Mouse (Mus musculus) limb, embryonic 15.5 days (tissue): ENCODE measurements around the gene Stxbp3. TPM values are rescaled to one million over a fixed set of nuclear protein-coding genes. Genes with fewer than 3 reads are reported as not detected.
A peak's percentile ranks its signal among the peaks of the same experiment; 100 is the strongest.
"Not testable (repeated sequence)": the region's sequence is repeated elsewhere in the genome, so short reads cannot be mapped to it uniquely, and the experiment has no call there.

Source experiments
- ATAC-seq: fragments of 200-750 bp; cut with Nextera tagmentation; 2 replicates; pipeline ENCODE4 v1.8.0; 2017; ENCODE audit warnings: low read depth, moderate TSS enrichment; ENCODE audit not compliant: insufficient number of reproducible peaks, low FRiP score, low TSS enrichment
- H3K27ac ChIP-seq: fragments of 300-500 bp; sonication (generic); 2 replicates; pipeline ENCODE4 v1.5.1; 2015; ENCODE audit warnings: moderate library complexity, mild to moderate bottlenecking, inconsistent platforms
- H3K27me3 ChIP-seq: fragments of 300-500 bp; sonication (generic); 2 replicates; pipeline ENCODE4 v1.6.1; 2015; ENCODE audit warnings: inconsistent platforms
- H3K36me3 ChIP-seq: fragments of 300-500 bp; sonication (generic); 2 replicates; pipeline ENCODE4 v1.6.1; 2015; ENCODE audit warnings: inconsistent platforms
- H3K4me1 ChIP-seq: fragments of 300-500 bp; sonication (generic); 2 replicates; pipeline ENCODE4 v1.6.1; 2015; ENCODE audit warnings: inconsistent platforms
- H3K4me2 ChIP-seq: fragments of 300-500 bp; sonication (generic); 2 replicates; pipeline ENCODE4 v1.6.1; 2015; ENCODE audit warnings: mild to moderate bottlenecking, inconsistent platforms
- H3K4me3 ChIP-seq: fragments of 300-500 bp; sonication (generic); 2 replicates; pipeline ENCODE4 v1.5.1; 2015; ENCODE audit warnings: mild to moderate bottlenecking, inconsistent platforms
- H3K9ac ChIP-seq: fragments of 300-500 bp; sonication (generic); 2 replicates; pipeline ENCODE4 v1.6.1; 2015; ENCODE audit warnings: inconsistent platforms
- H3K9me3 ChIP-seq: fragments of 300-500 bp; sonication (generic); 2 replicates; pipeline ENCODE4 v1.6.1; 2016; ENCODE audit warnings: inconsistent platforms
- WGBS: fragments of 180-500 bp; shearing (Covaris S2); methylation state at CpG from one replicate; pipeline ENCODE4 v1.1.7; 2015; 5-methylcytosine and 5-hydroxymethylcytosine counted together
- polyA plus RNA-seq: library from polyadenylated mRNA; unstranded; fragments of >200 nt; fragmentation: Nextera tagmentation; extraction: Ambion mirVana; gene quantifications from 2 replicates; pipeline ENCODE4 v1.2.1, GENCODE M21; 2015

The Stxbp3 gene
- polyA plus RNA-seq, 1 experiment from 2014 or later, result 46.6 TPM

DNA sequence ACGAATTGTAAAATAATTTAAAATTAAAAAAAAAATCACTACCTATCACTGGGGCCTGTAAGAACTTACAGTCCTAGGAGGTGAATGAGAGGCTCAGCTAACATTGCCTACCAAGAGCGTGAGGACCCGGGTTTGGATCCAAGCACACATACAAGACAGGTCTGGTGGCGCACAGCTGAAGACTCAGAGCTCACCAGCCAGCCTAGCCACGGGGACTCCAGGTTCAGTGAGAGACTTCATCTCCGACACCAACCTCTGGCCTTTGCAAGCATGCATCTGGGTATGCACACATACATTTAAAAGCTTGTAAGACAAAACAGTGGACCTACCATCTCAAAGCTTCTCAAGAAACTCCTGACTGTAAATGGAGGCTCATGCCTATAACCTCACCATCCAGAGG lies 3.4 kb downstream of the Stxbp3 start:
- 89% methylated on average over 6 of the region's 6 CpGs for WGBS
- H3K27ac ChIP-seq, result no peak overlapping the region
- H3K4me2 ChIP-seq, result no peak overlapping the region
- ATAC-seq, result no peak
- no peak overlapping the region for H3K9ac ChIP-seq
- peaks cover 12% of the 10 kb centered on the region for H3K4me1 ChIP-seq
- H3K4me3 ChIP-seq, result no peak overlapping the region
- 0 out of 2 replicates have a peak, but pooled peaks cover 12% of the 10 kb centered on the region for H3K36me3 ChIP-seq
- no peaks in the 10 kb centered on the region for H3K27me3 ChIP-seq
- no peaks in the 10 kb centered on the region for H3K9me3 ChIP-seq

DNA sequence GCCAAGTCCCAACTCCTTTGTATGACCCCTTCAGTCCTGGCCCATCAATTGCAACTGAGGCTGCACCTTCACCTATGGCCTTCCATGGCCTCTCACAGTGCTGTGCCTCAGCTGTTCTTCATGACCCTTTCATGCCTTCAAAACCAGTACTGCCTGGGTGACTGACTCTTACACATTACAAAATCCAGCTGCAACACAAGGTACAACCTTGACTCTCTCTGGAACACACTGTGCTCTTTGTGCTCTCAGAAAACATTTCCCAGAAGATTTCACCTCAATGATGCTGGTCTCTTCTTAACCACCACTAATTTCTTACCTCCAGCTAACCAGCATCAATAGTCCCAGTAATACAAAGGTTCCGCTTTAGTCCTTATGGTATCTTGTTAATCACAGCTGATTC lies 6.6 kb downstream of the Stxbp3 start:
- H3K27me3 ChIP-seq, H3K4me2 ChIP-seq, H3K9ac ChIP-seq, H3K4me3 ChIP-seq, H3K4me1 ChIP-seq, ATAC-seq, H3K9me3 ChIP-seq, H3K27ac ChIP-seq: not testable (repeated sequence)
- H3K36me3 ChIP-seq, result 0 out of 2 replicates have a peak, but pooled peaks cover 12% of the 10 kb centered on the region
- 93% methylated on average over 1 of the region's 1 CpGs for whole genome bisulfite sequencing

DNA sequence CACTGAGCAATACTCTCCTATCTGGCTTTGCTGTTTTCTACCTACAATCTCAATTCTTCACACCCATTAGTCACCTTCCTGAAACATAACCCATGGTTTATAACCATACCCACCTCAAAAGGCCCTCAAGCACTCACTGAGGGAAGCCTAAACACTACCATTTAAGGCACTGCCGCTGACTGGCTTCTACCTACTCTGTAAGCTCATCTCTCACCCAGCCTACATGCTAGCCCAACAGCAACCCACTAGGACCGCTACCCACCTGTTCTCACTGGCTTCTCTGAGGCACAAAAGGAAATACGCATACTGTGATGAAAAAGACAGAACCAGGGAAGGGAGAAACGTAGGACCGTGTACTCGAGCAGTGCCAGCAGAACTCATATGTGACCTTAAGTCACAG lies 8.6 kb downstream of the Stxbp3 start:
- Histone ChIP-seq H3K4me1 (no peaks in the 10 kb centered on the region), H3K9ac (no peak overlapping the region), H3K9me3 (no peaks in the 10 kb centered on the region), H3K4me2 (no peak overlapping the region), H3K36me3 (peaks cover 17% of the 10 kb centered on the region), H3K27ac (no peak overlapping the region), H3K4me3 (no peak overlapping the region), H3K27me3 (no peaks in the 10 kb centered on the region)
- WGBS, result 92% methylated on average over 6 of the region's 6 CpGs
- no peak for ATAC-seq

DNA sequence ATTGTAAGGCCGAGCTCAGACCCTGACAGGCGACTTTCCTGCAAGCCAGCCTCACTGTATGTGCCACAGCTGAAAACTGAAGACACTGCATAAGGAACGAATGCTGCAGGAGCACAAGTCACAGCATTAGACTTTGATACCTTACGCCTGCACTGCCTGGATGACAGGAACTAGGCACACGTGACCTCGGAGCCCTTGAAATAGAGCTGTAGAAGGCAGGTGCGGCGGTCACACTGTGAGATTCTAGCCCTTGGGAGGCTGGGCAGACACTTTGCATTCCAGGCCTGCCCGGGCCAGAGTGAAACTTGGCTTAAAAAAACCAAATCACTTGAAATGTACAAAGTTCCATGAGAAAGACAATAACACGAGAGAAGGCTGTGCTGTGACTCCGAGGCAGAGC lies 9.8 kb downstream of the Stxbp3 start:
- no peaks in the 10 kb centered on the region for H3K27me3 ChIP-seq
- H3K4me1 ChIP-seq, result no peaks in the 10 kb centered on the region
- no peak for ATAC-seq
- H3K4me3 ChIP-seq, result no peak overlapping the region
- no peak overlapping the region for H3K4me2 ChIP-seq
- WGBS, result 62% methylated on average over 11 of the region's 11 CpGs
- no peak overlapping the region for H3K27ac ChIP-seq
- H3K9me3 ChIP-seq, result no peaks in the 10 kb centered on the region
- peaks cover 14% of the 10 kb centered on the region for H3K36me3 ChIP-seq
- H3K9ac ChIP-seq, result no peak overlapping the region

DNA sequence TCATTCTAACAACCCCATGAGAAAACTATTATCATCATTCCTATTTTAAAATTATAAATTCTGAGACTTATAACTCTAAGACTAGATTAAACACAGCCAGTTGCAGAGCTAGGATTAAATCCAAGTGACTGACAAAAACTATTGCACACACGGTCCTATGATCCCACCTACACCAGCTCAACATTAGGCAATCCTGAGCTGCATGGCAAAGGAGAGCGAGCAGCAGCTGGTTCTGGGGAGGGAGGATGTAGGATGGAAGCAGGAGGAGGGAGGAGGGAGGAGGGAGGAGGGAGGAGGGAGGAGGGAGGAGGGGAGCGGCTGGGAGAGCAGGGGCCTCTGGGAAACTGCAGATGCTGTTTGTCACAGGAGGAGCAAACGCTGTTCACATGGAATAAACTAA lies 24.7 kb downstream of the Stxbp3 start:
- Histone ChIP-seq H3K27me3 (no peaks in the 10 kb centered on the region), H3K4me2 (no peak overlapping the region), H3K36me3 (peaks cover 51% of the 10 kb centered on the region), H3K4me3 (no peak overlapping the region), H3K9ac (no peak overlapping the region), H3K4me1 (no peaks in the 10 kb centered on the region), H3K9me3 (no peaks in the 10 kb centered on the region), H3K27ac (no peak overlapping the region)
- 69% methylated on average over 4 of the region's 4 CpGs for WGBS
- no peak for ATAC-seq

DNA sequence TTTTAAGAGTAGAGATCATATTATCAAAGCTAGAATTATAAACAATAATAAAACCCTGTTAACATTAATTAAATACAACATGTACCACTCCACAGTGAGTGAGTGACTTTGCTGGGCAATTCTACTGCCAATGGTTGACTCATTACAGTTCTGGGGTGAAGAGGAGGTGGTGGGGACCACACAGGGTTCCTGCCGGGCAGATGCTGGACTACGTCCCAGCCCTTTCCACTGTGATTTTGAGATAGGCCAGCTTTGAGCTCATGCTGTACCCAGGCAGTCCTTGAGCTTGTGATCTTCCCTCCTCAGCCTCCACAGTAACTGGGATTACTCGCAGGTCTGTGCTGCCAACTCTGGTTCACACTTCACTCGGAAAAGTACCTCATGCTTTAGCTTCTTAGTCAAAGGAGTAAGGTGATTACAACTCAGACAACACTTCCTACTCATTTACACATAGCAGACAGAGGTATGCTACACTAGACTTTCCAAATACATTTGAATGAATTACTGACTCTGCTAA lies 29.5 kb downstream of the Stxbp3 start:
- Histone ChIP-seq H3K4me2 (no peak overlapping the region), H3K9ac (no peak overlapping the region), H3K36me3 (peaks cover 42% of the 10 kb centered on the region), H3K9me3 (no peaks in the 10 kb centered on the region), H3K4me3 (no peak overlapping the region), H3K27ac (no peak overlapping the region), H3K4me1 (no peaks in the 10 kb centered on the region), H3K27me3 (no peaks in the 10 kb centered on the region)
- WGBS, result 72% methylated on average over 4 of the region's 4 CpGs
- ATAC-seq, result no peak

DNA sequence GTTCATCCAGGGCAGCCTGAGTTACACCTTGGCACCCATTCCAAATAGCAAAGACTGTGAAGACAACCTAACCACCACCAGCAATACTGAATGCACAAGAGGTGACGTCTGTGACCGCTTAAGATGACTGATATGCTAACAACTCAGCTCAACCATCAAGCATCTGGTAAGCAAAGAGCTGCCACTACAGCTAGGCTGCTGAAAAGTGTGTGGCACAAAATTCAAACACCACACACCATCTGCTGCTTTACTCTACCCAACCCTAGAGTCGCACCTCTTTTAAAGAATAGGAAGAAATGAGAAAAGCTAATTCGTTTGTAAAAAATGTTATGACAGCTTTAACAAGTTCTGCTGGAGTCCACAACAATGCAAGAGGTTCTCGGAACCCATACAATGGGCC lies 34.7 kb downstream of the Stxbp3 start:
- Histone ChIP-seq H3K27me3 (no peaks in the 10 kb centered on the region), H3K4me2 (no peak overlapping the region), H3K9me3 (no peaks in the 10 kb centered on the region), H3K4me3 (no peak overlapping the region), H3K4me1 (no peaks in the 10 kb centered on the region), H3K9ac (no peak overlapping the region), H3K27ac (no peak overlapping the region), H3K36me3 (peaks cover 58% of the 10 kb centered on the region)
- WGBS, result 82% methylated on average over 5 of the region's 5 CpGs
- ATAC-seq, result no peak

DNA sequence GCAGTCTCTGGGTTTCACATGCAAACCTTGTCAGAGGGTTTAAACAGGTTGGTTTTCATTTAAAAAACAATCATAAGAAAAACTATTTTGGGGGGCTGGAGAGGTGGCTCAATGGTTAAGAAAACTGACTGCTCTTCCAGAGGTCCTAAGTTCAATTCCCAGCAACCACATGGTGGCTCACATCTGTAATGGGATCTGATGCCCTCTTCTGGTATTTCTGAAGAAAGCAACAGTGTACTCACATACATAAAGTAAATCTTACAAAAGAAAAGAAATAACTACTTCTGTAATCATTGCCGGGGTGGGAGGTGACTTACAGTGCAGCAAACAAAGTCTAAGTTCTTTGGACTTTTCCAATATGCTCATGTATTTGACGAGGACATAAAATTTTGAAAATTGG lies 42.0 kb downstream of the Stxbp3 start:
- ATAC-seq, result no peak
- H3K9me3 ChIP-seq, result no peaks in the 10 kb centered on the region

DNA sequence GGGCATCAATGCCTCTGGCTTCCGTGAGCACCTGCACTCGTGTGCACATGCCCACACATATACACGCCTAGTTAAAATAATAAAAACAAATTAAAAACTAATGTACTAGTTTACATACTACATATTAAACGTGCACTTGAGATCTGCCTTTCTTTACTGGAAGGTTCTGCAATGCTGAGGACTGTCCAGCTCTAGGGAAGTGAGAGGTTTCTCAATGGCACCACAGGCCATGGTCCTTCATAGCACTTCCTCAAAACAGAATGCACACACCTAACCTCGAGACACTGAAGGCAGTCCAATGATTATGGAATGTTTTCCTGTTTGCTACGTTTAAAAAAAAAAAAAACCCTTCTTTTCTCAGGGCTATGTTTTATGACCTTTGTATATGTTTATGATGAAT lies 42.6 kb downstream of the Stxbp3 start:
- H3K4me2 ChIP-seq, result no peak overlapping the region
- no peaks in the 10 kb centered on the region for H3K9me3 ChIP-seq
- no peak overlapping the region for H3K4me3 ChIP-seq
- no peaks in the 10 kb centered on the region for H3K27me3 ChIP-seq
- H3K4me1 ChIP-seq, result no peaks in the 10 kb centered on the region
- peaks cover 70% of the 10 kb centered on the region for H3K36me3 ChIP-seq
- WGBS, result 68% methylated on average over 6 of the region's 6 CpGs
- H3K9ac ChIP-seq, result no peak overlapping the region
- H3K27ac ChIP-seq, result no peak overlapping the region
- ATAC-seq, result no peak

More for the DNA sequence above, 42.0 kb downstream of the Stxbp3 start:
- Histone ChIP-seq H3K4me1 (no peaks in the 10 kb centered on the region), H3K4me3 (no peak overlapping the region), H3K4me2 (no peak overlapping the region), H3K9ac (no peak overlapping the region), H3K36me3 (peaks cover 75% of the 10 kb centered on the region), H3K27me3 (no peaks in the 10 kb centered on the region), H3K27ac (no peak overlapping the region)
- WGBS, result 71% methylated on average over 2 of the region's 2 CpGs

DNA sequence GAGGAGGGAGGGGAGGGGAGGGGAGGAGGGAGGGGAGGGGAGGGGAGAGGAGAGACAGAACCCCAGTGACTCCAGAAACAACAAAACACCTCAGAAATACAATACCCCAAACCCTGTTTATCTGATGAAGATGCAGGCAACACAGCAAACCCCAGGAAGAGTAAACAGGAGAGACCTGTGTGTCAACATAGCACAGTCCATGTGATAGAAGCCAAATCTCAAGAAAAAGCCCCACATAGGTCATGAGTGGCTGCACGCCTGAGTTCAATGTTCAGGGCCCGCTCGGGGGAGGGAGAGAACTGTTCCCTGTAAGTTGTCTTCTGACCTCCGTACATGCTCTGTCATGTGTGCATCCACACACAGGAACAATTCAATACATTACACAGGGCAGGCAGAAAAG lies 43.9 kb downstream of the Stxbp3 start:
- no peak overlapping the region for H3K4me2 ChIP-seq
- peaks cover 10% of the 10 kb centered on the region for H3K4me1 ChIP-seq
- no peak overlapping the region for H3K9ac ChIP-seq
- no peak overlapping the region for H3K4me3 ChIP-seq
- peaks cover 63% of the 10 kb centered on the region for H3K36me3 ChIP-seq
- H3K27ac ChIP-seq, result 0 out of 2 replicates have a peak overlapping the region, but pooled peaks have one; percentile 11
- no peak for ATAC-seq
- 87% methylated on average over 4 of the region's 4 CpGs for WGBS
- no peaks in the 10 kb centered on the region for H3K9me3 ChIP-seq
- H3K27me3 ChIP-seq, result no peaks in the 10 kb centered on the region

DNA sequence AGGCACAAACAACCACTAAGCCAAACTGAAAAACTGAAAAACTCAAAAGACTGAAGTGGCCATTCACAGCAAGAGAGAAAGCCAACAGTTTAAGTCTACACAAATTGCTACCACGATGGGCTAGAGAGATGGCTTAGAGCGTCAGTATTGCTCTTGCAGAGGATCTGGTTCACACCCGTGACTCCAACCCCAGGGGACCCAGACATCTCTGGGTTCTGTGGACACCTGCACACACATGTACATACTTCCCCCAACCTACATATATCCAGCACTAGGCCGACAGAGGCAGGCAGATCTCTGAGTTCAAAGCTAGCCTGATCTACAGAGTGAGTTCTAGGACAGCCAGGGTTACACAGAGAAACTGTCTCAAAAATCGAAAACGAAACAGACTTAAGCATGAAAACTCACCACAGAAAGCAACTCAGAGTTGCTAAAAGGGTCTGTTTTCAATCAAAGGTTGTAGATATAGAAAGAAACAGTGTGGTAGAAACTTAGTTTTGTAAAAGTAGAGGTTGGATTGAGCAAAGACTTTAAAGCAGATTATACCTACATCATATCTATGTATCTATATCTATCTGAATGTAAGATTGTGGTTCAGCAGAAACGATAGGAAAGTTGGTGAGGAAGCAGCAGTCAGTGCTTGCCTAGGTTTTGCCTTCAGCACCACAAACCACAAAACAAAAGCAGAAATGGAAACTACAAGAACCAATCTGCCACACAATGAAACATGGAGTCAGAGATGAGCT lies 44.6 kb downstream of the Stxbp3 start:
- Histone ChIP-seq H3K4me1 (peaks cover 17% of the 10 kb centered on the region), H3K36me3 (peaks cover 57% of the 10 kb centered on the region), H3K27ac (no peak overlapping the region), H3K9me3 (no peaks in the 10 kb centered on the region), H3K9ac (no peak overlapping the region), H3K4me3 (no peak overlapping the region), H3K27me3 (no peaks in the 10 kb centered on the region), H3K4me2 (no peak overlapping the region)
- no peak for ATAC-seq
- 83% methylated on average over 7 of the region's 7 CpGs for WGBS

DNA sequence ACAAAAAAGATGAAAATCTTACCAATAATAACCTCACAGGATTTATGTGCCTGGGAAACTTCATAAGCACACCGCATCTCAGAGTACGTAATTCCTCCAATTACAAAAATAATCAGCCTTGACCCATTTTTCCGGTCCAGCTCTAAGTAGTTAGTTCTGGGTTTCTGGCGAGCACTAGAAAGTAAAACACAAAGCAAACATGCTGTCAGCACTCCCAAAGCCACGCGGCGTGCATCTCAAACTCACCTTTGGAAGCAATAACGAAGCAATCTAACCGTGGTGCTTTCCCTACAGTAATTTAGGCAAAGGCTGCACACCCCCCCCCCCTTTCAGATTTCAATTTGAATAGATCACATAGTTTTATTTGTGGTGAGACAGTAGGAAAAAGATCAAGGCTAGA lies 45.5 kb downstream of the Stxbp3 start:
- Histone ChIP-seq H3K9me3 (no peaks in the 10 kb centered on the region), H3K36me3 (peaks cover 48% of the 10 kb centered on the region), H3K4me1 (peaks cover 22% of the 10 kb centered on the region), H3K27me3 (no peaks in the 10 kb centered on the region), H3K9ac (no peak overlapping the region), H3K4me2 (no peak overlapping the region), H3K4me3 (no peak overlapping the region), H3K27ac (no peak overlapping the region)
- WGBS, result 66% methylated on average over 9 of the region's 9 CpGs
- ATAC-seq, result no peak
